Mouse (Mus musculus): Measurements from ENCODE around the gene Asb10.

DNA sequence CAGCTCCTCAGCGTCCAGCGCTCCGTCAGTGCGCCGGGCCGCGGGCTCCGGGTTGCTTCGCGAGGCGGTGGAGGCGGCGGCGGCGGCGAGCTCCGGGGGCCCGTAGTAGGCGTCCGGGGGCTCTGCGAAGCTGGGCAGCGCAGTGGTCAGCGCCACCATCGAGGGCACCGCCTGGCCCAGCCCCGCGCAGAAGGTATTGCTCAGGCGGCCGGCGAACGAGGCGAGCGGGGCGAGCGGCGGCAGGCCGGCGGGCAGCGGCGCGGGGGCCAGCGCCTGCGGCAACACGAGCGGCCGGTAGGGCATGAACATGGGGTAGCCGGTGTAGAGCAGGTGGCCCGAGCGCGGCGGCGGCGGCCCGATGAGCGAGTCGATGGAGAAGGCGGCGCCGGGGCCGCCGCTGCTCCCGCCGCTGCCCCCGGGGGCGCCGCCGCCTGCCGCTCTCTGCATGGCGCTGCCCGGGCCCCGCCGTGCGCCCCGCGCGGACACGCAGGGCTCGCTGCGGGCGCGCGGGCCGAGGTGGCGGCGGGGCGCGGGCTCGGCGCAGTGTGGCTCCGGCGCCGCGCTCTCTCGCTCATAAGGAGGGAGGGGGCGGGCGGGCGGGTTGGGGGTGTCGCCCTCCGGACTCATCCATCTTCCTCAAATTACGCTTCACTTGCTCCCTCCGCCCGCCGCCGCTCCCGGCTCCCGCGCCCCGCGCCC is 14.4 kb downstream of the Asb10 start:
- TF ChIP-seq POLR2A (IDR thresholded peaks at IDR 0.05; ENCODE audit: low read depth, low read length) (no peak), CTCF (conservative IDR thresholded peaks at IDR 0.05; ENCODE audit: insufficient read depth, insufficient read length, low read depth, low read length) (no peak)

Measured in kidney, adult 2 months (tissue).